Mouse (Mus musculus): ENCODE data around the gene Adgrg1. TPM values are rescaled to one million over a fixed set of nuclear protein-coding genes. Genes with fewer than 3 reads are reported as not detected.

Adgrg1 gene
- total RNA-seq, 2 experiments from 2014 or later: 89.7 to 90.5 TPM

DNA sequence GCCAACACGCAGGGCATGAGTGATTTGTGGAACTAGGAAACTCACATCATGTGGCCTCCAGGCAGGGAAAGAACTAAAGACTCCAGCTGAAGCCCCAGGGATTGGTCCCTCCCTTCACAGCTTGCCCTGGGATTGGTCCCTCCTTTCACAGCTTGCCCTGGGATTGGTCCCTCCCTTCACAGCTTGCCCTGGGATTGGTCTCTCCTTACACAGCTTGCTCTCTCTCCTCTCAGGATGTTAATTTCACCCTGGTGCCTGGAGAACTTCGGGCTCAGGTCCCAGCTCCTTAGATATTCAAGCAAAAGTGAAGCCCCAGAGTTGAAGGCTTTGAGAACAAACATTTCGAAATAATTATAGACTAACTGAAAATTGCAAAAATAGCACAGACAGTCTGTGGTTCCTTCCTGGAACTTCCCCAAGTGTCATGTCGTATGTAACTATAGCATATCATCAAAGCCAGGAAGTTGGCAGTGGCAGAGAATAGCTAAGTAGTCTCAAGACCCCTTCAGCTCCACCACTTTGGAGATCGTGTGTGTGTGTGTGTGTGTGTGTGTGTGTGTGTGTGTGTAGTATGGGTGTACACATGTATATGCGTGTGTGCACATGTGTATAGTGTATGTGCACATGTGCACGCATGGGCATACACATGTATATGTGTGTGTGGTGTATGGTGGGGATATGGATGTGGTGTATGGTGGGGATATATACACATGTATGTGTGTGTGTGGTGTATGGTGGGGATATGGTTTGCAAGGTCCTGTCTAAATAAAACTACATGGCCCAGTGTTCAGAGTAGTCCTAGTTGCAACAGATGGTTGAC lies 62.8 kb downstream of the Adgrg1 start:
- Histone ChIP-seq H3K4me3 (no peak overlapping the region), H3K27ac (no peak overlapping the region)
- no peak for TF ChIP-seq CTCF (conservative IDR thresholded peaks at IDR 0.05)
- peak; percentile 46 for DNase-seq (ENCODE audit: low spot score in 2 of 2)

DNA sequence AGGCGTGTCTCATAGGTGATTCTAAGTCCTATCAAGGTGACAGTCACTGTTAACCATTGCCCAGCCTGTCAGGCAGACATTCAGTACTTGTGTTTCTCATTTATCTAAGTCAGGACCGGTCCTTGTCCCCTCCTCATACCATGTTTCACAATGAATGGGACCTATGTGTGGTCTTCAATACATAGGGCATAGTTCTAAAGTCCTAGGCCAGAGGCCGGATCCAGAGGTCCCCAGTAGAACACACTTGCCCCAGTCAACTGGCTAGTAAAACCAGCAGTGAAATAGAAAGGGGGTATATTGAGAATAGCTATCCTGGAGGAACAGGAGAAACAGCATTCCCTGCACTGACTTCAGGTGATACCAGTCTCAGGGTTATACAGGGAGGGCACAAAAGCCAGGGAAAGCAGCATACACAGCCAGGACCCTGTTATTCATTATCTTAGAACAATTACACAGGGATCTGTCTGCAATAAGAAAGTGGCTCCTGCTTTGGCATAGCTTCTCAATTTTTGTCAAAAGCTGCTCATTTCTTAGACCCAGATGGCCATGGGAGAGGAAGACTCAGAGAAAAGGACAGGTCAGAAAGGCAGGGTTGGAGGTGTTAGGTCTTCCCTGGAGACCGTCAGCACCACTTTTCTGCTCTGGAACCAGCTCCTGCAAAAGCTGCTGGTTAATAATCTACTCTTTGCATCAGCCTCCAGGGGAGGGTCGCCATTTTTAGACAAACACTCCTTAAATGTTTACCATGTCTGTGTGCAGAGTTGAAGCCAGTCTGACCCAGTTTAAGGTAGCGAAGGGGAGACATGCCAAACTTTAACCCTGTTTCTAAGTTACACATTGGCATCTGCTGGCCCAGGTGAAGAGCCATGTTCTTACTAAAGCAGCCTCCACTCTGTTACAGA lies 67.6 kb downstream of the Adgrg1 start:
- no peak overlapping the region for H3K27ac ChIP-seq
- DNase-seq (ENCODE audit: low spot score in 2 of 2): no peak
- TF ChIP-seq CTCF (conservative IDR thresholded peaks at IDR 0.05): no peak
- no peak overlapping the region for H3K4me3 ChIP-seq

DNA sequence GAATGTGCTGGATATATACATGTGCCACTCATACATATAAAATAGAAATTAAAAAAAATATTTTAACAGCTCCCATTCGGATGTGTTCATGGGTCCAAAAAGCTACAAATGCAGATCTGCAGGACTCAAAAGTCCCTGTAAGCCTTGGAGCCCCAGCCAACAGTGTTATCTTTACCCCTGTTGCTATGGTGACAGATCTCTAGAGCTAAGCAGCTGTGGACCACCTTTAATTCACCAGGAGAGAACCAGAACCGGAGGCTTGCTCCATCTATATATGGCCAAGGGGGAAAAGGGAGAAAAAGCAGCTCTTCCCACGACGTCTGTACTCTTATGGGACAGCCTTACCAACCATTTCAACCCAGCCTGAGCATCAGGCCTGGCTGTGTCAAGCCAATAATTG lies 70.3 kb downstream of the Adgrg1 start:
- Histone ChIP-seq H3K4me3 (no peak overlapping the region), H3K27ac (no peak overlapping the region)
- no peak for DNase-seq (ENCODE audit: low spot score in 2 of 2)
- TF ChIP-seq CTCF (conservative IDR thresholded peaks at IDR 0.05): no peak

DNA sequence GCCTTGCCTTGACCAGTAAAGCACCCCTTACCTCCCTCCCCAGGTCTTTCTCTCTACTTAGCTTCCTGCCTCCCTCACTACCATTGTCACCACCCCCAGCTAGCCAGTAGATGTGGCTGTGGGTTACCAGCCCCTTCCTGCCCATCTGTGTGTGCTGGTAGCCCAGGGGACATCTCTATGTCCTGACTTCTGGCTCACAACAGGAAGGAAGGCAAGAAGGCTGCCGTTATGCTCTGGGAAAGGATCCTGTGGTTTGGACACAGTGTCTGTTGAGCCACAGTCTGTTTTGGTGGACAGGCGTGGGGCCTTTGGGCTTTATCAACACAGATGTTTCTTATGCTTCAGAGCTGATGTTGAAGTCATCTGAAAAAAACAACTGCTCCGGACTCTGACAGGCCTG lies 72.4 kb downstream of the Adgrg1 start:
- no peak overlapping the region for H3K27ac ChIP-seq
- H3K4me3 ChIP-seq: no peak overlapping the region
- no peak for DNase-seq (ENCODE audit: low spot score in 2 of 2)
- TF ChIP-seq CTCF (conservative IDR thresholded peaks at IDR 0.05): no peak

DNA sequence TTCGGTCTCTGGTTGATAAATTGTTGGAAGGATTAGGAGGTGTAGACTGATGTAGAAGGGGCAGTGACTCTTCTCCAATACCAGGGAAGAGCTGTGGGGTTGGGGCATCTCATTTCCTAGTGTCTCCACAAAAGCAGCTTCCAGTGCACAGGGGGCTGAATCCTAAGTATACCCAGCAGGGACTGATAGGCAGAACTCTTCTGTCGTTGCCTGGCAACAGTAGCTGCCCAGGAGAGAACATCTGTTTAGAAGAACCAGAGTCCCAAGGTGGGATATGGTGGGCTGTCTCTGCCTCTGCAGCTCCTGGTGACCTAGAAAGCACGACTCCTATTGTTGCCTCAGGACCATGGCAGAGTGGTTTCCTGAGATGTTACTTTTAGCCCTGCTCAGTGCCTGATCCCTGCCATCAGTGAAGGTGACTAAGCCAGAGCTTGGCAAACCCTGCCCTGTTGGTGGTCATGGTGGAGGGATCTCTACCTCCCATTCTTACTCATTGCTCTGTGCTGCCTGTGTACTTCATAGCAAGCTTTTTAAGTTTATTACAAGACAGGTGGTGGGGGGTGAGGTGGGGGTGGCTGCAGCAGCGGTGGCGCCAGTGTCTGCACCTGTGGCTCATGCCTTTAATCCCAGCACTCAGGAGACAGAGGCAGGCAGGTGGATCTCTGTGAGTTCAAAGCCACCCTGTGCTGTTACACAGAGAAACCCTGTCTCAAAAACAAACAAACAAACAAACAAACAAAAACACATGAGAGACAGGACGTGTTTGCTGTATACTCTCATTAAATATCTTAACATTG lies 73.5 kb downstream of the Adgrg1 start:
- no peak for TF ChIP-seq CTCF (conservative IDR thresholded peaks at IDR 0.05)
- Histone ChIP-seq H3K4me3 (no peak overlapping the region), H3K27ac (no peak overlapping the region)
- DNase-seq (ENCODE audit: low spot score in 2 of 2): no peak

DNA sequence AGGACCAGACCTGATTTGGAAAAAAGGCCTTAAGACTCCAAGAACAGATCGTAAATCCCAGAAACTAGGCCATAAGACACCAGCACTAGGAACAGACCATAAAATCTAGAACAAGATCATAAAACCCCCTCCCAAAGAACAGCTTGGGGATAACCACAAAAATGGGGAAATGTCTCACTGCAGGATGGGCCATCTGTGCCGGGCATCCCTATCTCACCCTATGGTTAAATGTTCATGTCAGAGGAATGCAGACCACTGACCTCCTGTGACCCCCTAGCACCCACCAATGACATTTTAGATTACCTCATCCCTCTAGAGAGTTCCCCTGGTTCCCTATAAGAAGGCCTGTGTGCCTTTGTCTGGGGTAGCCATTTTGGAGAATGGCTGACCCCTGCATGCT lies 75.1 kb downstream of the Adgrg1 start:
- no peak for DNase-seq (ENCODE audit: low spot score in 2 of 2)
- Histone ChIP-seq H3K4me3 (no peak overlapping the region), H3K27ac (no peak overlapping the region)
- no peak for TF ChIP-seq CTCF (conservative IDR thresholded peaks at IDR 0.05)

DNA sequence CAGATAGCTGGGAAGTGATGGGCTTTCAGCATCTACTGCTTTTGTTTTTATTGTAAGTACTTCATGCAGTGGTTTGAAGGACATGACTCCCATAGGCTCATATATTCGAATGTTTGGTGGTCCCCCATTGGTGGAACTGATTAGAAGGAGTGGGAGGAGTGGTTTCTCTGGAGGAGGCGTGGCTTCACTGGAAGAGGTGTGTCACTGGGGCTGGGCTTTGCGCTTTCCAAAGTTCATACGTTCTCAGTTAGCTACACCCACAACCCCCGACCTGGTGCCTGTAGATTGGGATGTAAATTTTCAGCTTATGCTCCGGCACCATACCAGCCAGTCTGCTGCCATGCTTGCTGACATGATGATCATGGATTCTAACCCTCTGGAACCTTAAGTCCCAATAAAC lies 79.9 kb downstream of the Adgrg1 start:
- no peak for TF ChIP-seq CTCF (conservative IDR thresholded peaks at IDR 0.05)
- DNase-seq (ENCODE audit: low spot score in 2 of 2): no peak

DNA sequence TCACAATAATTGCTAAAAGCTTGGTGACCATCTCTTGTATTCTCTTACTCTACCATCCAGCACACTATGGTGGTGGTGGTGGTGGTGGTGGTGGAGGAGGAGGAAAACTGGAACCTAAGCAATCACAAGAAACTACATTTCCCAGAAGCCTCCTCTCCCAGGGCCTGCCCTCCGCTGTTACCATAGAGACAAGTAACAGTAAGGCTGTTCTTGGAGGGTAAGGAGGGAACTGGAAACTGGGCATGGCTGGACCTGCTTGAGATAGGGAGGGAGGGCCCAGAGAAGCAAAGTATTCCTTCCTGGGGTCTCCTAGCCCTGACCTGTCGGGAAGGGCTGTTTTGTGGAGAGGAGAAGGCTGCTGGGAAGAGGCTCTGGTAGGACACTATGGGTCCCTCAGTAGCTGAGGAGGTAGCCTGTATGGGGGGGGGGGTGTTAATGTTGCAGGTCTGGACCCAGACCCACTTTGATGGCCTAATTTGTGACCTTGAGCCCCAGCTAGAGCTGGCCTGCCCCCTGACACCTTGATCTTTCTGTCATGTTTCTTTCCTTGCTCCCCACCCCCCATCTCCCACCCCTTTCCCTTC lies 80.5 kb downstream of the Adgrg1 start, which contains the start of gene Drc7:
TSS of gene Drc7 (plus strand) at position 177 of the 584 bp plus-strand sequence.
- Histone ChIP-seq H3K4me3 (no peak within 1 kb of the TSS), H3K27ac (no peak within 1 kb of the TSS)
- no peak for TF ChIP-seq CTCF (conservative IDR thresholded peaks at IDR 0.05)
- DNase-seq (ENCODE audit: low spot score in 2 of 2): peak; percentile 31 to 46

More for the DNA sequence above, 79.9 kb downstream of the Adgrg1 start:
- H3K27ac ChIP-seq: no peak overlapping the region
- no peak overlapping the region for H3K4me3 ChIP-seq

DNA sequence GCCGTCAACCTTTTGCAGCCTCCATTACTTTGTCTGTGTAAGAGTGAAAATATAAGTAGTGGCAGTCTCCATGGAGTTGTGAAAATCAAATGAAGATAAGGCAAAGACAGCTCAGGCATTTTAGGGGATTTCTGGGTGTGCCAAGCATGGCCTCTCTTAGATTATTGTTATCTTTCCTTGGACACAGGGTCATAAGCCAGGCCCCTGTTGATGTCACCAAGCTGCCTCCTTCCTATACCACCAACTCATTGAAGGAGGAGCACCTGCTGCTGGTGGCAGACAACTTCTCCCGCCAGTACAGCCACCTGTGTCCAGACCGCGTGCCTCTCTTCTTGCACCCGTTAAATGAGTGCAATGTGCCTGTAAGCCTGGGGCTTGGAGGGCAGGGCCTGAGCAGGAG lies 81.9 kb downstream of the Adgrg1 start:
- Histone ChIP-seq H3K27ac (no peak overlapping the region), H3K4me3 (no peak overlapping the region)
- no peak for DNase-seq (ENCODE audit: low spot score in 2 of 2)
- TF ChIP-seq CTCF (conservative IDR thresholded peaks at IDR 0.05): no peak

DNA sequence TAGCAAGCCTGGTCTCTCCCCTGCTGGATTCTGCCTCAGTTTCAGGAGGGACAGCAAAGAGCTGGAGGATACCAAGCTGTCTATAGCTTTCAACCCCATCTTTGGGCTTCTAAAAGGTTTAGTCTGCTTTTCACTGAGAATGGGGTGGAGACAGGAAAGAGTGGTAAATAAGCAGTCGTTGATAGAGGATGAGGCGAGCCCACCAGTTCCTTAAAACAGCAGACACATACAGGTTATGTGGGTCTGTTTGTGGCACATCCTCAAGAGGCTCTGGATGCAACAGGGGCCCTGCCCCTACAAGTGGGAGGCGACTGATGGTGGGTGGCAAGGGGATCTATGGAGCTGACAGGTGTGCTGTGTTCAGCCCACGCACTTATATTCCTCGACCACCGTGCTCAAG lies 84.1 kb downstream of the Adgrg1 start:
- H3K4me3 ChIP-seq: no peak overlapping the region
- DNase-seq (ENCODE audit: low spot score in 2 of 2): no peak
- H3K27ac ChIP-seq: no peak overlapping the region
- no peak for TF ChIP-seq CTCF (conservative IDR thresholded peaks at IDR 0.05)

DNA sequence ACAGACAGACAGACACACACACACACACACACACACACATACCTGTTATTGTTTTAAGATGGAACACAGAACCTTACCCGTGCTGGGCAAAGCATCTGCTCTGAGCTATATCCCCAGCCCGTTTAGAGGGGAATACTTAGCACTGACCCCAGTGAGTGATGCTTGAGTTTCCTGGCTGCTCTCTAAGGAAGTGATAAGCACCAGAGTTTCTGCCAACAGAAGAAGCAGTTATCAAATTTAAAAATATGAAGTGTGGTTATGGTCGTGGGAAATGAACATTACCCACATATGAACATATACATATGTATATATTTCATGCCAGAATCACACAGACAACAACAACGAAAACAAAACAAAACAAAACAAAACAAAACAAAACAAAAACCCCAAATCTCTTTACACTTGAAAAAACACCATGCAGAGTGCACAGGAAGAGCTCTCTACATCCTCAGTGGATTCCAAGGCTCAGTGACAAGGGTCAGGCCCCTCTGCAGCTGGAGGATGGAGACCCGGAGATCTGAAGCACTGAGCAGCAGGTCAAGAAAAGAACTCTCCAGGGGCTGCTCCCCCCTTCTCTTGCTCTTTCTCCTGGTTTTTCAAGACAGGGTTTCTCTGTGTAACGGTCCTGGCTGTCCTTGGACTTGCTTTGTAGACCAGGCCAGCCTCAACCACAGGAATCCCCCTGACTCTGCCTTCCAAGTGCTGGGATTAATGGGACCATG lies 85.4 kb downstream of the Adgrg1 start:
- DNase-seq (ENCODE audit: low spot score in 2 of 2): no peak
- TF ChIP-seq CTCF (conservative IDR thresholded peaks at IDR 0.05): no peak
- Histone ChIP-seq H3K4me3 (no peak overlapping the region), H3K27ac (no peak overlapping the region)

Other genes starting within 250 kb of the Adgrg1 start
- gene Ccl22, start 229.2 kb upstream of the Adgrg1 start, total RNA-seq (2021): under 1 TPM in 1 of 2 experiments, not detected in 1; 0.37 TPM
- 100 to 1,000 TPM; 396 to 397 TPM for gene Cx3cl1, start 202.7 kb upstream of the Adgrg1 start, total RNA-seq (2021)
- gene Ccl17, start 164.3 kb upstream of the Adgrg1 start, total RNA-seq (2021): 1 to 10 TPM; 3.4 to 6.0 TPM
- 10 to 100 TPM; 78.2 to 83.7 TPM for gene Coq9, start 136.4 kb upstream of the Adgrg1 start, total RNA-seq (2021)
- 10 to 100 TPM; 60.9 to 67.2 TPM for gene Ciapin1, start 136.4 kb upstream of the Adgrg1 start, total RNA-seq (2021)
- 10 to 100 TPM; 69.1 to 71.4 TPM for gene Polr2c, start 117.3 kb upstream of the Adgrg1 start, total RNA-seq (2021)
- gene Dok4, start 98.4 kb upstream of the Adgrg1 start, total RNA-seq (2021): 10 to 100 TPM; 24.1 to 26.4 TPM
- gene Ccdc102a, start 56.7 kb upstream of the Adgrg1 start, total RNA-seq (2021): 1 to 10 TPM; 1.7 to 1.9 TPM
- not detected for gene Adgrg5, start 51.1 kb upstream of the Adgrg1 start, total RNA-seq (2021)
- under 1 TPM; 0.18 to 0.34 TPM for gene Adgrg3, start 42.9 kb downstream of the Adgrg1 start, total RNA-seq (2021)
- 1 to 10 TPM; 1.0 to 2.2 TPM for gene Drc7, start 80.4 kb downstream of the Adgrg1 start, total RNA-seq (2021)
- gene Katnb1, start 106.4 kb downstream of the Adgrg1 start, total RNA-seq (2021): 10 to 100 TPM; 33.9 to 45.9 TPM
- 10 to 100 TPM; 61.1 to 61.2 TPM for gene Kifc3, start 228.1 kb downstream of the Adgrg1 start, total RNA-seq (2021)